ENCODE assay signal across 14 mouse cellular contexts in the genomic region with DNA sequence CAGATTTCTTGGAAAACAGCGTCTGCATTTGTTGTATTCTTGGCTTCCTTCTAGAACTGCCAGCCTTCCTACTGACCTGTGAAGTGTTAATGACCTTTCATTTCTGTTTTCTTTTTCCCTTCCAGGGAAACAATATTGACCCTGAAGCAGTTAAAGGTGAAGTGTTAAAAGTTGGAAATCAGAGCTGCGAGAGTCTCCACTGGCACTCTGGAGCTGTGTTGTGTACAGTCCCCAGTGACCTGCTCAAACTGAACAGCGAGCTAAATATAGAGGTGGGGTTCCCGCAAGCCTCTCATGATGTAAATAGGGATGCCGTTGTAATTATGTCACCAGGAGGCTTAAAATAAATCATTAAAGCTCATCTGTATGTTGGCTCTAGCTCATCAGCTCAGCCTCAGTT.
DNase-seq lines count a peak whose midpoint lies in the region; ATAC-seq and TF ChIP-seq lines count a peak whose summit lies in the region.
"Had no signal": no experiment of that assay in that cellular context is flagged by ENCODE, and none has a peak within 500 bp of the region (broad histone marks: within the 10 kb centered on the region; RNA-seq: fewer than 3 reads in every experiment).

No protein-coding gene starts in this region.

- H3K27ac ChIP-seq in embryonic facial prominence, embryonic 14.5 days (replicated peaks; ENCODE audit: low read depth, low read length): no peak overlapping the region
- H3K27ac ChIP-seq in embryonic facial prominence, embryonic 10.5 days (replicated peaks): no peak overlapping the region
- H3K27ac ChIP-seq in liver, postnatal 0 days (ENCODE audit: low read depth): no peak overlapping the region
- H3K27ac ChIP-seq in liver, embryonic 11.5 days (ENCODE audit: low read depth, low read length): no peak overlapping the region
- peak overlapping the region; percentile 94 for H3K27ac ChIP-seq in heart, embryonic 16.5 days (ENCODE audit: low read length)
- H3K27ac ChIP-seq in midbrain, embryonic 10.5 days (replicated peaks): no peak overlapping the region
- H3K27ac ChIP-seq in intestine, postnatal 0 days (ENCODE audit: low read depth, low read length): no peak overlapping the region
- H3K27ac ChIP-seq: hindbrain, embryonic 13.5 days had no signal

- ATAC-seq in embryonic facial prominence, embryonic 14.5 days (ENCODE audit: low read depth): peak; percentile 62; the same call in 1 of the 2 replicates
- ATAC-seq in liver, postnatal 0 days: peak; percentile 54
- ATAC-seq in liver, embryonic 11.5 days (replicated peaks; ENCODE audit: low FRiP score): no peak
- peak; percentile 98 for ATAC-seq in heart, embryonic 16.5 days (replicated peaks; ENCODE audit: extremely low read depth, insufficient read depth, low FRiP score)
- no peak for ATAC-seq in intestine, postnatal 0 days
- ATAC-seq: activated CD4-positive, CD25-positive, alpha-beta regulatory T cell, adult 4 months had no signal

- 34% methylated on average over 5 of the region's 5 CpGs for WGBS in embryonic facial prominence, embryonic 14.5 days
- WGBS in embryonic facial prominence, embryonic 10.5 days: 59% methylated on average over 5 of the region's 5 CpGs
- 45% methylated on average over 5 of the region's 5 CpGs for WGBS in liver, postnatal 0 days (ENCODE audit: insufficient replicate concordance)
- 69% methylated on average over 5 of the region's 5 CpGs for WGBS in liver, embryonic 11.5 days
- WGBS in heart, embryonic 16.5 days: 12% methylated on average over 5 of the region's 5 CpGs
- WGBS in midbrain, embryonic 10.5 days: 86% methylated on average over 5 of the region's 5 CpGs
- 44% methylated on average over 5 of the region's 5 CpGs for WGBS in intestine, postnatal 0 days

- TF ChIP-seq EP300 in liver, postnatal 0 days (IDR thresholded peaks at IDR 0.05; ENCODE audit: low read depth): no peak

- H3K4me2 ChIP-seq in embryonic facial prominence, embryonic 14.5 days (ENCODE audit: low read depth, low read length): no peak overlapping the region
- no peak overlapping the region for H3K4me2 ChIP-seq in liver, postnatal 0 days (ENCODE audit: low read depth, low read length)
- H3K4me2 ChIP-seq in liver, embryonic 11.5 days: no peak overlapping the region
- H3K4me2 ChIP-seq in heart, embryonic 16.5 days (ENCODE audit: low read depth, low read length): peak overlapping the region; percentile 52
- H3K4me2 ChIP-seq in intestine, postnatal 0 days (replicated peaks; ENCODE audit: low read depth): no peak overlapping the region
- H3K4me2 ChIP-seq: hindbrain, embryonic 13.5 days had no signal

- no peaks in the 10 kb centered on the region for H3K4me1 ChIP-seq in embryonic facial prominence, embryonic 14.5 days (ENCODE audit: control insufficient read depth, insufficient read depth, low read length)
- peaks cover 4% of the 10 kb centered on the region; the same call in 1 of the 2 replicates for H3K4me1 ChIP-seq in embryonic facial prominence, embryonic 10.5 days
- peaks cover 7% of the 10 kb centered on the region; the same call in 1 of the 2 replicates for H3K4me1 ChIP-seq in liver, postnatal 0 days (ENCODE audit: insufficient read depth)
- H3K4me1 ChIP-seq in liver, embryonic 11.5 days (replicated peaks; ENCODE audit: control insufficient read depth, insufficient read depth, low read length): no peaks in the 10 kb centered on the region
- H3K4me1 ChIP-seq in heart, embryonic 16.5 days (ENCODE audit: control insufficient read depth, insufficient read depth, low read length): peaks cover 15% of the 10 kb centered on the region
- 0 out of 2 replicates have a peak, but pooled peaks cover 3% of the 10 kb centered on the region for H3K4me1 ChIP-seq in midbrain, embryonic 10.5 days
- H3K4me1 ChIP-seq in intestine, postnatal 0 days (replicated peaks; ENCODE audit: control insufficient read depth, insufficient read depth, low read length): no peaks in the 10 kb centered on the region

- TF ChIP-seq CTCF in liver, postnatal 0 days (IDR thresholded peaks at IDR 0.05; ENCODE audit: low read depth): no peak
- TF ChIP-seq CTCF in intestine, postnatal 0 days (IDR thresholded peaks at IDR 0.05; ENCODE audit: low read depth): no peak

- no peak overlapping the region for H3K9ac ChIP-seq in embryonic facial prominence, embryonic 14.5 days (ENCODE audit: low read depth, low read length)
- H3K9ac ChIP-seq in liver, postnatal 0 days (replicated peaks): no peak overlapping the region
- no peak overlapping the region for H3K9ac ChIP-seq in liver, embryonic 11.5 days (ENCODE audit: low read depth, low read length)
- peak overlapping the region; percentile 60 for H3K9ac ChIP-seq in heart, embryonic 16.5 days (ENCODE audit: low read length)
- H3K9ac ChIP-seq in intestine, postnatal 0 days (ENCODE audit: low read depth, low read length): no peak overlapping the region
- H3K9ac ChIP-seq: hindbrain, embryonic 13.5 days had no signal

- no peaks in the 10 kb centered on the region for H3K9me3 ChIP-seq in embryonic facial prominence, embryonic 14.5 days (ENCODE audit: control insufficient read depth, low read length)
- H3K9me3 ChIP-seq in embryonic facial prominence, embryonic 10.5 days: no peaks in the 10 kb centered on the region
- no peaks in the 10 kb centered on the region for H3K9me3 ChIP-seq in liver, postnatal 0 days (ENCODE audit: low read length)
- H3K9me3 ChIP-seq in liver, embryonic 11.5 days (ENCODE audit: control insufficient read depth, low read length): no peaks in the 10 kb centered on the region
- no peaks in the 10 kb centered on the region for H3K9me3 ChIP-seq in heart, embryonic 16.5 days (replicated peaks; ENCODE audit: control insufficient read depth, low read length)
- H3K9me3 ChIP-seq in midbrain, embryonic 10.5 days (replicated peaks): no peaks in the 10 kb centered on the region
- no peaks in the 10 kb centered on the region for H3K9me3 ChIP-seq in intestine, postnatal 0 days (ENCODE audit: control insufficient read depth)
- H3K9me3 ChIP-seq: hindbrain, embryonic 13.5 days had no signal

- no peaks in the 10 kb centered on the region for H3K27me3 ChIP-seq in embryonic facial prominence, embryonic 14.5 days (replicated peaks; ENCODE audit: control insufficient read depth, insufficient read depth, low read length)
- H3K27me3 ChIP-seq in embryonic facial prominence, embryonic 10.5 days (replicated peaks; ENCODE audit: low read depth, poor library complexity, severe bottlenecking): no peaks in the 10 kb centered on the region
- H3K27me3 ChIP-seq in liver, postnatal 0 days (ENCODE audit: insufficient read depth, low read length): no peaks in the 10 kb centered on the region
- no peaks in the 10 kb centered on the region for H3K27me3 ChIP-seq in liver, embryonic 11.5 days (replicated peaks; ENCODE audit: control insufficient read depth, insufficient read depth, low read length)
- no peaks in the 10 kb centered on the region for H3K27me3 ChIP-seq in heart, embryonic 16.5 days (ENCODE audit: control insufficient read depth, insufficient read depth, low read length)
- H3K27me3 ChIP-seq in midbrain, embryonic 10.5 days (ENCODE audit: low read depth, poor library complexity, severe bottlenecking): no peaks in the 10 kb centered on the region
- H3K27me3 ChIP-seq in intestine, postnatal 0 days (replicated peaks; ENCODE audit: control insufficient read depth, insufficient read depth, low read length): no peaks in the 10 kb centered on the region
- H3K27me3 ChIP-seq: hindbrain, embryonic 13.5 days had no signal

- no peak overlapping the region for H3K4me3 ChIP-seq in embryonic facial prominence, embryonic 14.5 days (ENCODE audit: low read depth, low read length)
- no peak overlapping the region for H3K4me3 ChIP-seq in embryonic facial prominence, embryonic 10.5 days
- H3K4me3 ChIP-seq in liver, postnatal 0 days (ENCODE audit: low read depth, low read length): no peak overlapping the region
- H3K4me3 ChIP-seq in liver, embryonic 11.5 days (ENCODE audit: low read depth, low read length): no peak overlapping the region
- H3K4me3 ChIP-seq in heart, embryonic 16.5 days (ENCODE audit: low read length): peak overlapping the region; percentile 4; the same call in 1 of the 2 replicates
- H3K4me3 ChIP-seq in midbrain, embryonic 10.5 days: no peak overlapping the region
- H3K4me3 ChIP-seq in intestine, postnatal 0 days (ENCODE audit: low read depth, low read length): no peak overlapping the region
- H3K4me3 ChIP-seq: erythroblast, embryonic 14.5 days; hindbrain, embryonic 13.5 days; myocyte had no signal

- no peak for DNase-seq in embryonic facial prominence, embryonic 14.5 days (ENCODE audit: low spot score)
- DNase-seq in embryonic facial prominence, embryonic 10.5 days (ENCODE audit: low spot score): no peak
- DNase-seq in liver, postnatal 0 days: no peak
- DNase-seq in liver, embryonic 11.5 days (ENCODE audit: low spot score): no peak
- DNase-seq in skeletal muscle tissue, adult 2 months (ENCODE audit: low read depth, low spot score): peak; percentile 65
- DNase-seq in midbrain, embryonic 10.5 days (ENCODE audit: low spot score): no peak
- DNase-seq: lung, adult 18-20 months; thymus, adult 18-20 months had no signal

- H3K36me3 ChIP-seq in embryonic facial prominence, embryonic 14.5 days (ENCODE audit: control insufficient read depth, insufficient read depth, low read length): no peaks in the 10 kb centered on the region
- no peaks in the 10 kb centered on the region for H3K36me3 ChIP-seq in embryonic facial prominence, embryonic 10.5 days (replicated peaks)
- no peaks in the 10 kb centered on the region; the same call in 1 of the 2 replicates for H3K36me3 ChIP-seq in liver, postnatal 0 days (replicated peaks; ENCODE audit: insufficient read depth, low read length)
- no peaks in the 10 kb centered on the region for H3K36me3 ChIP-seq in liver, embryonic 11.5 days (ENCODE audit: control insufficient read depth, insufficient read depth, low read length)
- no peaks in the 10 kb centered on the region for H3K36me3 ChIP-seq in heart, embryonic 16.5 days (ENCODE audit: control insufficient read depth, insufficient read depth)
- H3K36me3 ChIP-seq in midbrain, embryonic 10.5 days: no peaks in the 10 kb centered on the region
- H3K36me3 ChIP-seq in intestine, postnatal 0 days (ENCODE audit: control insufficient read depth, insufficient read depth): peaks cover 4% of the 10 kb centered on the region; the same call in 1 of the 2 replicates
- H3K36me3 ChIP-seq: hindbrain, embryonic 13.5 days had no signal

Comparison
In these comparisons a context has a peak if more than half of its experiments do, and no peak if none do; other contexts are left out.
1. ATAC-seq: peak in embryonic facial prominence, embryonic 14.5 days (single experiment), liver, postnatal 0 days (single experiment) and heart, embryonic 16.5 days (single experiment); none in liver, embryonic 11.5 days (single experiment) and intestine, postnatal 0 days (single experiment).